Mouse (Mus musculus): ENCODE results near the gene B3galt2.

- TF ChIP-seq CTCF (IDR thresholded peaks at IDR 0.05; ENCODE audit: control insufficient read depth, insufficient read depth, insufficient read length) (no peak), MYOD1 (IDR thresholded peaks at IDR 0.05; ENCODE audit: control insufficient read depth, insufficient read length, low read depth) (no peak), MAX (IDR thresholded peaks at IDR 0.05) (no peak), MYOG (IDR thresholded peaks at IDR 0.05; ENCODE audit: control insufficient read depth, extremely low read depth, insufficient read length) (no peak), CEBPB (IDR thresholded peaks at IDR 0.05; ENCODE audit: low read depth) (no peak), USF1 (IDR thresholded peaks at IDR 0.05; ENCODE audit: low read depth) (no peak), FOSL1 (IDR thresholded peaks at IDR 0.05; ENCODE audit: insufficient read depth, low read length, poor library complexity, severe bottlenecking) (no peak)
These were observed 44.4 kb downstream of the B3galt2 start for GRCm38 (mm10) chr1:143684849-143685248.
